Comparison of ENCODE assay signal across 11 mouse cellular contexts in the genomic region with DNA sequence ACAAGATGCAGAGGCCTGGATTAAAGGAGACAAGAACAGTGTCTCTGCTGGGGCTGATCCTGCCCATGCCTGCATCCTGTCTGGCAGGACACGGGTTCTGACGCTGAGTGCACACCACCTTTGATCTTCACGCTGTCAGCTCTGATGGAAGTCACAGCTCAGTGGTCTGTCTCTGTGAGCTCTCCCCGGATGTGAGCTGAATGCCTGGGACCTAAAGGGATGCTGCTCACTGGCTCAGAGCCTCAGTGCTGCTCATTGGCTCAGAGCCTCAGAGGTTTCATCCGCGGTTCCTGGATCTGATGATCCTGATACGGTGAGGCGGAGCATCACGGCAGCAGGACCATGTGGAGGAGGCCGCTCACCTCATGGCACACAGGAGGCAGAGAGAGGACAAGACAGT. TPM values are rescaled to one million over a fixed set of nuclear protein-coding genes. Genes with fewer than 3 reads are reported as not detected.
A peak's percentile ranks its signal among the peaks of the same experiment; 100 is the strongest.
DNase-seq lines count a peak whose midpoint lies in the region; ATAC-seq lines count a peak whose summit lies in the region.
"Had no signal": no experiment of that assay in that cellular context is flagged by ENCODE, and none has a peak within 500 bp of the region (broad histone marks: within the 10 kb centered on the region; RNA-seq: fewer than 3 reads in every experiment).

No protein-coding gene starts in this region.

- peak; percentile 52 to 54 for DNase-seq in cerebellum, postnatal 25 days
- DNase-seq in cerebellum, postnatal 4 days (ENCODE audit: low spot score in 2 of 2), result no peak
- no peak for DNase-seq in lung, adult 18-20 months
- DNase-seq in lung, postnatal 25 days (ENCODE audit: low spot score), result peak; percentile 18
- no peak for DNase-seq in right cerebral cortex, postnatal 25 days
- no peak for DNase-seq in gastrocnemius, postnatal 36 days
- DNase-seq in frontal cortex, postnatal 14 days (ENCODE audit: low spot score in 2 of 2), result no peak

- ATAC-seq in lung, embryonic 15.5 days (ENCODE audit: borderline replicate concordance, extremely low read depth, low FRiP score, low TSS enrichment), result peak; percentile 23; the same call in 1 of the 2 replicates

- WGBS in lung, embryonic 15.5 days, result 49% methylated on average over 10 of the region's 10 CpGs

- H3K36me3 ChIP-seq in lung, embryonic 15.5 days, result peaks cover 17% of the 10 kb centered on the region

- no peak overlapping the region for H3K27ac ChIP-seq in lung, embryonic 15.5 days

- no peaks in the 10 kb centered on the region for H3K9me3 ChIP-seq in lung, embryonic 15.5 days
- H3K9me3 ChIP-seq: embryonic facial prominence, embryonic 13.5 days had no signal

- no peaks in the 10 kb centered on the region for H3K27me3 ChIP-seq in lung, embryonic 15.5 days
- H3K27me3 ChIP-seq: embryonic facial prominence, embryonic 13.5 days had no signal

- H3K9ac ChIP-seq in lung, embryonic 15.5 days, result no peak overlapping the region
- H3K9ac ChIP-seq: embryonic facial prominence, embryonic 13.5 days had no signal

- H3K4me1 ChIP-seq in lung, embryonic 15.5 days, result peaks cover 11% of the 10 kb centered on the region; the same call in 1 of the 2 replicates

- H3K4me2 ChIP-seq in lung, embryonic 15.5 days, result no peak overlapping the region
- H3K4me2 ChIP-seq: embryonic facial prominence, embryonic 13.5 days; liver, embryonic 11.5 days had no signal

- no peak overlapping the region for H3K4me3 ChIP-seq in lung, embryonic 15.5 days
- H3K4me3 ChIP-seq: embryonic facial prominence, embryonic 13.5 days had no signal

- intact Hi-C loops in gastrocnemius, postnatal 36 days (cut with DNase I), result no loop called here

RNA-seq across cellular contexts. Expression of a gene that starts 31.8 kb away (rescaled TPM):
- 0.19 and 0.20 TPM in 2 replicates for polyA plus RNA-seq in lung, embryonic 15.5 days (2015; fragmentation: Nextera tagmentation; extraction: Ambion mirVana)
- under 1 TPM; 0.10 to 0.22 TPM for total RNA-seq in gastrocnemius, postnatal 36 days (2021)
- total RNA-seq: monocyte, adult 5-6 weeks had no signal

Comparison
In these comparisons a context has a peak if more than half of its experiments do, and no peak if none do; other contexts are left out.
1. DNase-seq: peak in cerebellum, postnatal 25 days (2 of 2) and lung, postnatal 25 days (single experiment); none in cerebellum, postnatal 4 days (0 of 2), lung, adult 18-20 months (0 of 2), right cerebral cortex, postnatal 25 days (single experiment), gastrocnemius, postnatal 36 days (0 of 2) and frontal cortex, postnatal 14 days (0 of 2).